Mouse (Mus musculus): ENCODE measurements at regions not wholly inside any gene's neighbourhood (a gene's known extent, or its start where the extent isn't known, plus 50 kb on each side); places are given as distances from the start of the nearest gene placed in this dataset.

DNA sequence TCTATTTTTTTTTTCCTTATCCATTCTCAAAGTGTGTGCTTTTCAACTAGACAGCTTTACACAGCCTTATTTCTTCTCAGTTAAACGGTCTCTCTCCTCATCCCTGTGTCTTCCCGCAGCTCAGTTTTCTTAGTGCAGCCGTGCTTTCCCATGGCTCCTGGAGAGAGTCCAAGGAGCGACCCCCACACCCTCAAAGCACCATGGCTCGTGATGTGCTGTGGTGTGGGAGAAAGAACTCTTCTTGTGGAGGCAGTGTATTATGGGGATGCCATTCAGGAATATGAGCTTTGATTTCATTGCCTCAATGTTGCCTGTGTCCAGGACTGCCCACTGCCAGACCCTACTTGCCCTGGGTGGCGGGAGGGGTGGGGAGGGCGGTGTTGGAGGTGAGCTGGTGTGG lies 576.1 kb downstream of the Tmem182 start:
- TF ChIP-seq POLR2A (IDR thresholded peaks at IDR 0.05; ENCODE audit: extremely low read depth, insufficient read depth, low read length): no peak
- TF ChIP-seq CTCF (IDR thresholded peaks at IDR 0.05; ENCODE audit: low read depth, low read length): no peak

Data from liver, adult 2 months (tissue).